Mouse (Mus musculus) stomach, postnatal 0 days (tissue): ENCODE measurements at regions not wholly inside any gene's neighbourhood (a gene's known extent, or its start where the extent isn't known, plus 50 kb on each side); places are given as distances from the start of the nearest gene placed in this dataset.

ENCODE experiments used
- CTCF ChIP-seq: IDR thresholded peaks from 2 replicates; pipeline ENCODE4 v1.5.1; 2016; ENCODE audit warnings: antibody characterized with exemption, low read depth, mild to moderate bottlenecking, moderate library complexity
- EP300 ChIP-seq: optimal IDR thresholded peaks from 2 replicates; pipeline ENCODE3; 2016; ENCODE audit warnings: antibody characterized with exemption

DNA sequence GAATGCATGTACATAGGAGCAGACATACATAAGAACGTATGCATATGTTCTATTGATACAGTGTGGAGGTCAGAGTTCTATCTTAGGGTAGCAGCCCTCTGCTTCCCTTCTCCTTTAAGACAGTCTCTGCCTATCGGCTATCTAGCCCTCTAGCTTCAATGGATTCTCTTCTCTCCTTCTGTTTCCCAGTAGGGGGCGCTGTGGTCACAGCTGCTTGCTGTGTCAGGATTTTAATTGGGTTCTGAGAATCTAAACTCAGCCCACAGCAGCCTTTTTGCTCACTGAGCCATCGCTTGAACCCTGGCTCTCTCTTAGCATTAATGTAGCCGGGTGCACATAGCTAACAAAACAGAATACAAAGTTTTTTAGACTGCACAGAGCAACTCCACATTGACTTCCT lies 88.8 kb upstream of the Ttc29 start:
- TF ChIP-seq CTCF (peak; percentile 72), EP300 (no peak)
